ENCODE assay signal across 15 mouse cellular contexts in the genomic region with DNA sequence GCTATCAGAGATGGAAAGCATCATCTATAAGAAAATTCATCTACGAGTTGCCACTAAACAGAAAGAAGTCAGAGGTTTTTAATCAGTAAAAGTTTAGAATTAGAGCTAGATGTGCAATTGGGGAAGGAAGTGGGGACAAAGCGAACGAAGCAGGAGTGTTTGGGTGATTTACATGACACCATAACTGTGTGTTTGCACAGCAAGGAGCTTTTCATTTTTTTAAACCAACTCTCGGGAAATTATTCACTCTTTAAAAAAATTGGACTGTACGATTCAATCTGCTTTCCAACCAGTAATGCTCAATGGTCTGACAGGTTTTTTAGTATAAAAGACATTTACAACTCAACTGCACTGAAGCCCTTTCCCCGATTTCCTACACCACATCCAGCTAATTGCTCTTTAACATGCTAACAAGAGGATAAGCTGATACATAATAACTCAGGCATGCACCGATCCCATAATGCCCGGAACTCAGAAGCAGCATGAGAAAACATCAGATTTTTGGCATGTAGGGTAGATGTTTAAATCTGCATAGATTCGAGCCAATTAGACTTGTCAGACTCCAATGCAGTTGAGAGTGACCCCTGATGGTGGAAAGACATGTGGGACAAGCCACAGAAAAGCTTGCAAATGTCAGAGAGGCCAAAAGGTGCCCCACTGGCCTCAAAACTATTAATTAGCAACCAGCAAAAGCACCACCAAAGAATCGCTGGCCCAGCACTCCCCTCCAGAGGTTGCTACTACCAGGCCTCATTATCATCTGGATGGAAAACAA.
DNase-seq lines count a peak whose midpoint lies in the region; ATAC-seq lines count a peak whose summit lies in the region.
"Had no signal": no experiment of that assay in that cellular context is flagged by ENCODE, and none has a peak within 500 bp of the region (broad histone marks: within the 10 kb centered on the region; RNA-seq: fewer than 3 reads in every experiment).

No protein-coding gene starts in this region.

- H3K4me1 ChIP-seq in neural tube, embryonic 12.5 days = no peaks in the 10 kb centered on the region; the same call in 1 of the 2 replicates
- H3K4me1 ChIP-seq in neural tube, embryonic 15.5 days = 0 out of 2 replicates have a peak, but pooled peaks cover 2% of the 10 kb centered on the region
- peaks cover 19% of the 10 kb centered on the region for H3K4me1 ChIP-seq in forebrain, embryonic 12.5 days
- H3K4me1 ChIP-seq: embryonic facial prominence, embryonic 15.5 days; heart, embryonic 12.5 days; intestine, embryonic 15.5 days; limb, embryonic 15.5 days had no signal

- H3K27me3 ChIP-seq in neural tube, embryonic 12.5 days (replicated peaks) = no peaks in the 10 kb centered on the region
- no peaks in the 10 kb centered on the region for H3K27me3 ChIP-seq in neural tube, embryonic 15.5 days (replicated peaks)
- no peaks in the 10 kb centered on the region for H3K27me3 ChIP-seq in forebrain, embryonic 12.5 days
- H3K27me3 ChIP-seq: embryonic facial prominence, embryonic 15.5 days; heart, embryonic 12.5 days; intestine, embryonic 15.5 days; limb, embryonic 15.5 days had no signal

- H3K4me3 ChIP-seq in neural tube, embryonic 12.5 days = no peak overlapping the region
- no peak overlapping the region for H3K4me3 ChIP-seq in neural tube, embryonic 15.5 days (replicated peaks)
- H3K4me3 ChIP-seq in forebrain, embryonic 12.5 days (replicated peaks) = no peak overlapping the region
- H3K4me3 ChIP-seq: embryonic facial prominence, embryonic 15.5 days; gastrocnemius, adult 2 months; heart, embryonic 12.5 days; intestine, embryonic 15.5 days; limb, embryonic 15.5 days had no signal

- WGBS in neural tube, embryonic 12.5 days = 42% methylated on average over 10 of the region's 10 CpGs
- WGBS in neural tube, embryonic 15.5 days = 32% methylated on average over 10 of the region's 10 CpGs
- WGBS in forebrain, embryonic 12.5 days = 18% methylated on average over 10 of the region's 10 CpGs

- H3K27ac ChIP-seq in neural tube, embryonic 12.5 days = no peak overlapping the region
- no peak overlapping the region for H3K27ac ChIP-seq in neural tube, embryonic 15.5 days (replicated peaks)
- peak overlapping the region; percentile 79 for H3K27ac ChIP-seq in forebrain, embryonic 12.5 days
- H3K27ac ChIP-seq: embryonic facial prominence, embryonic 15.5 days; gastrocnemius, adult 2 months; intestine, embryonic 15.5 days; limb, embryonic 15.5 days had no signal

- peak; percentile 4; the same call in 1 of the 2 replicates for ATAC-seq in neural tube, embryonic 12.5 days (ENCODE audit: low FRiP score, low read depth)
- ATAC-seq in neural tube, embryonic 15.5 days (ENCODE audit: low FRiP score) = no peak
- ATAC-seq in forebrain, embryonic 12.5 days (ENCODE audit: low FRiP score) = peak; percentile 90
- no peak for ATAC-seq in granulocyte monocyte progenitor cell, adult 5-6 weeks (replicated peaks; ENCODE audit: poor library complexity, severe bottlenecking)
- ATAC-seq: intestine, embryonic 15.5 days had no signal

- H3K9ac ChIP-seq in neural tube, embryonic 12.5 days = no peak overlapping the region
- no peak overlapping the region for H3K9ac ChIP-seq in neural tube, embryonic 15.5 days (replicated peaks)
- H3K9ac ChIP-seq in forebrain, embryonic 12.5 days = no peak overlapping the region
- H3K9ac ChIP-seq: embryonic facial prominence, embryonic 15.5 days; heart, embryonic 12.5 days; intestine, embryonic 15.5 days; limb, embryonic 15.5 days had no signal

- H3K36me3 ChIP-seq in neural tube, embryonic 12.5 days = no peaks in the 10 kb centered on the region
- H3K36me3 ChIP-seq in neural tube, embryonic 15.5 days = no peaks in the 10 kb centered on the region
- H3K36me3 ChIP-seq in forebrain, embryonic 12.5 days (replicated peaks) = no peaks in the 10 kb centered on the region
- H3K36me3 ChIP-seq: embryonic facial prominence, embryonic 15.5 days; heart, embryonic 12.5 days; intestine, embryonic 15.5 days; limb, embryonic 15.5 days had no signal

- DNase-seq in layer of hippocampus, adult 9-11 months = peak; percentile 8
- no peak for DNase-seq in MN1 (ENCODE audit: low spot score)
- no peak for DNase-seq in cerebellum, adult 11-12 months
- DNase-seq: adrenal gland, postnatal 14 days; cerebellum, adult 18-20 months; gastrocnemius, adult 2 months; lung, postnatal 10 days had no signal

- no peaks in the 10 kb centered on the region for H3K9me3 ChIP-seq in neural tube, embryonic 12.5 days
- no peaks in the 10 kb centered on the region for H3K9me3 ChIP-seq in neural tube, embryonic 15.5 days (replicated peaks)
- no peaks in the 10 kb centered on the region for H3K9me3 ChIP-seq in forebrain, embryonic 12.5 days
- H3K9me3 ChIP-seq: embryonic facial prominence, embryonic 15.5 days; heart, embryonic 12.5 days; intestine, embryonic 15.5 days; limb, embryonic 15.5 days had no signal

- no peak overlapping the region for H3K4me2 ChIP-seq in neural tube, embryonic 12.5 days (replicated peaks)
- H3K4me2 ChIP-seq in neural tube, embryonic 15.5 days = no peak overlapping the region
- peak overlapping the region; percentile 22 for H3K4me2 ChIP-seq in forebrain, embryonic 12.5 days
- H3K4me2 ChIP-seq: embryonic facial prominence, embryonic 15.5 days; heart, embryonic 12.5 days; intestine, embryonic 15.5 days; limb, embryonic 15.5 days had no signal

Comparison
In these comparisons a context has a peak if more than half of its experiments do, and no peak if none do; other contexts are left out.
1. ATAC-seq: peak in neural tube, embryonic 12.5 days (single experiment) and forebrain, embryonic 12.5 days (single experiment); none in neural tube, embryonic 15.5 days (single experiment) and granulocyte monocyte progenitor cell, adult 5-6 weeks (single experiment).